Mouse (Mus musculus) kidney, adult 18-20 months (tissue): ENCODE data around the gene Fbxw10.

Experiments used
- DNase-seq: peaks from one replicate; pipeline ENCODE4 v3.0.0; 2021

Fbxw10 gene

DNA sequence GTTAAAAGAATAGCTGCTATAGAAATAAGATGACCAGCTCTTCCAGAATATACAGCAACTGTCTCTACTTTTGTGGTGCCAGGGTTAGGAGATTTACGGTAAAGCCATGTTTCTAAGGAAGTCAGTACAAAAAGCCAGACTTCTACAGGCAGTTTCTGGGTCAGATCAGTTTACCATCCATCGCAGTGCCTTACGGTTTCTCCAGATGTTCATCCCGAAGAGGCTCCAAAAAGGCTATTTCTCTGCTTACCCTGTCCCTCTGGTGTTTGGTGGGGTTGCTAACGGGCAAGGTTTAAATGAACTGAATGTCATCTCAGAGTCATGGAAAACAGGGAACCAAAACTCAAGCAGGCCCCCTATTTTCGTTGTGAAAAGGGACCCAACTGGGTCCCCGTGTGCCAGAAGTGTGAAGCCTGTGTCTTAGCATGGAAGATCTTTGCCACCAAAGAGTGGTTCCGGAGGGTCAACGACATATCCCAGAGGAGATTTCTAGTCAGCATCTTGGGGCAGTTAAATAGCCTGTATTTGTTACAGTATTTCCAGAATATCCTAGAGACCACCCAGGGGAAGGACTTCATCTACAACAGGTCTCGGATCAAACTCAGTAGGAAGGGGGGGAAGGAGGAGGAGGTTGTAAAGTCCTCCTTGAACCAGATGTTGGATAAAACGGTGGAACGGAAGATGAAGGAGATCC, at the start of gene Fbxw10:
Gene Fbxw10, plus strand, starts transcription at position 109 of the 694 bp plus-strand sequence.
- DNase-seq = peak; percentile 18

DNA sequence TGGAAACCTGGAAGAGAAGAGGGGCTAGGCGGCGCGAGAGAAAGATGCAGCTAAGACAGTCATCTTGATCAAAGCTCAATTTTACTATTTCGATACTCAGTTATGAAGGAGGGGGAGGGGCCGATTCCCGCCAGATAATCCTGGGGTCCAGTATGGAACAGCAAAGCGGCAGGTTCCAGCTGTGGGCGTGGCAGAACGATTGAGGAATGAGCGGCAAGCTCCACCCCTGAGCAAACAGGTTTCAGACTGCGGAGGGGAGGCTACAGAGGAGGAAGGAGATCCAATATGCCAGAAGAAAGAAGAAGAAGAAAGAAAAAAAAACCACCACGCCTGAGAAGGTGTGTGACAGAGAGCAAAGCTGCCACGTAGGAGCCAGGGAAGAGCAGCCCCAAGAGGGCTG, 42.8 kb upstream of the Fbxw10 start:
- DNase-seq = no peak

GRCm38 (mm10) chr11:62807965-62808364, 38.9 kb upstream of the Fbxw10 start:
- DNase-seq = no peak

DNA sequence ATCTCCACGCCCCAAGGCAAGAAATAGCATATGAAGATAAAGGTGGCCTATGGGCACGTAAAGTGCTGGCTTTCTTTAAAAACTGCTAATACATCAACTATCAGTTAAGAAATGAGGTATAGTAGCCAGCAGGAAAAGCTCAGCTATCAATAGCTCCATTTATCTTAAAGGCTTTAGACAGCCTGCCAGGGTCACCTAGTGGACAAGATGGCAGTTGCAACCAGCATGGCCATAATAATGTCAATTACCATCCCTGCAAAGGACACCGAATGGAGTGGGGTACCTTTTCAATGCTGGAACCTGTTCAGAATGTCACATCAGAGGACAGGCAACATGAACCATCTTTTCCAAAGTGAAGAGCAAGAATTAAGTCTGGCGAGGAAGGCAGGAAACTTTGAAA, 37.7 kb upstream of the Fbxw10 start:
- peak; percentile 25 for DNase-seq

DNA sequence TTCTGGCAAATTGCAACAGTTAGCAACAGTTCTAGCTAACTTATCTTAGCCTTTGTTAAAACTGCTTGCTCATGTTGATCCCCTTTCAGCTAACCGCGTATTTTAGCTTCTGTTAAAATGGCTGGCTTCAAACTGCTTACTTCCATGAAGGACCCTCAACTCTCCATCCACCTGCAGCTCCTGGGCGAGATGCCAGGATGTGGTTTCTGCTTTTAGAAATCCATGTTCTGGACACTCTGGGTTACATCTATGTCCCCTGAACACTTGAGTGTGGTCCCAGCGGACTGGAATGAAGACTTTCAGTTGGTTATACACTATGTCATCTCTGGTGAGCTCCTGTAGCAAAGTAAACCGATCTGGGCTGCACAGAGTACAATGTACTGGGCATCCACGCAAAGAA, 34.6 kb upstream of the Fbxw10 start:
- DNase-seq = no peak

DNA sequence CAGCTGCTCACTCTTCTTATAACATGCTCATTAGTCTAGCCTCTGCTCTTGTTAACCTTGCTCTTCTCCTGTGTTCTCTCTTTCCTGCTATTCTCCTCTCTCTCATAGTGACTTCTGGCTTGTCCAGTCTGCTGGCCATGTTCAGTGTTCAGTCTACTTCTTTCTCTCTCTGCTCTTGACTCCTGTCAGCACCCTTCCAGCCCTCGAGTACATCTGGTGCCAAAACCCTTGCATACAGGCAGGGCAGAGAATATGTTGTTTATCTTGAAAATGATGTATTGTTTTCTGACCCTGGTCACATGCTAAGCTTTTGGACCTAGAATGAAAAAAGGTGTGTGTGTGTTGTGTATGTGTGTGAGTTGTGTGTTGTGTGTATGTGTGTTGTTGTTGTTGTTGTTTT, 33.4 kb upstream of the Fbxw10 start:
- no peak for DNase-seq

- DNase-seq = peak; percentile 23
These were observed 32.8 kb upstream of the Fbxw10 start for GRCm38 (mm10) chr11:62813970-62814624.

- no peak for DNase-seq
These were observed 32.2 kb upstream of the Fbxw10 start for GRCm38 (mm10) chr11:62814625-62815024.

DNA sequence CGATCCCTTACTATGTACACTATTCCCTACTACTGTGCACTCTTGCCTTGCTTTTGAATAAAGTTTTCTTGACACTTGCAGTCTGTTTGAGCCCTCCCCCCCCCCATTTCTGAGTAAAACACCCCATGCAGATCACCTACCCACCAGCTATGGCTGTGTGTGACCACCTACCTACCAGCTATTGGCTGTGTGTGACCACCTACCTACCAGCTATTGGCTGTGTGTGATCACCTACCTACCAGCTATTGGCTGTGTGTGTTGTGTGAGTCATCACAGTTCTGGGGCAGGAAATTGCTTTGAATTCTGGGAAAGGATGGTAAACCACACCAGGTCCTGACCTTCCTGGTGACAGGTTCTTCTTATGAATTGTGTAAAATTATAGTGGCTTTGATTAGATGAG, 31.4 kb upstream of the Fbxw10 start:
- no peak for DNase-seq

DNA sequence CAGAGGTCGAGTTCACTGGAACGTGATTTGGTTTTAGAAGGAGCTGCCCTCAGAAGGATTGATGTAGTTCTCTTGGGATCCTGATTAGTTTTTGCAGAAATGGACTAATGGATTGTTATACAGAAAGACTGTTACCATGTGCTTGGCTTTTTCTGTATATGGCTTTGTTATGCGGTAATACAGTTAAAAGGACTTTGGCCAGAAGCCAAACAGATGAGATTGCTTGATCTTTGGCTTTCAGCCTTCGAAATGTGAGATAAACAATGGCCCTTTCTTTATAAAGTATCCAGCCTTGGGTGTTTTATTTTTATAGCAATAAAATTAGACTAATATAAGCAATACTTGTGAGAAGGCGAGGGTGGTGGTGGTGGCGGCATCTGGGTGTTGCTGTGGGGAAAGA, 30.3 kb upstream of the Fbxw10 start:
- DNase-seq = no peak

GRCm38 (mm10) chr11:62819059-62819686, 27.7 kb upstream of the Fbxw10 start:
- DNase-seq = no peak

DNA sequence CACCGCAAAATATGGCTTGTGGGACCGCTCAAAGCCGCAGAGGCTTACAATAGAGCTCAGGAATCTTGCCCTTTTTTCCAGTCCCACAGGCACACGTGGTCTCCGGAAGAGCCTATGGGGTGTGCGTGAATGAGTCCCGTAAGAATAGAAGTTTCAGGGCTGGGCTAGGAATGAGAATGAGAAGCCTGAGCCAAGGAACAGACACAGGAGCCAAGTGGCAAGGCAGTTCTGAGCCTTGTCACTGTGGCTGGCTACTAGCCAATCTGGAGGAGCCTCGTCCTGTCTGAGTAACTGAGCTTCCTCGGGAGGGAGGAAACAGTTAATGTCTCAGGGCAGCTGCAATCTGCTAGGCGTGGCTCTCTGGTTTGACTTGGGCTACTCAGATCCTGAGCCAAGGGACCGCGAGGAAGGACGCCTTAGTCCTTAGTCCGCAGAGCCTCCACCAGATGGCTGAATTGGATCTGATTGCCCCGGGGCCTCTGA, 26.8 kb upstream of the Fbxw10 start, which contains the start of gene Trim16:
Gene Trim16, plus strand, starts transcription at position 173 of the 483 bp plus-strand sequence.
- peak; percentile 72 for DNase-seq

DNA sequence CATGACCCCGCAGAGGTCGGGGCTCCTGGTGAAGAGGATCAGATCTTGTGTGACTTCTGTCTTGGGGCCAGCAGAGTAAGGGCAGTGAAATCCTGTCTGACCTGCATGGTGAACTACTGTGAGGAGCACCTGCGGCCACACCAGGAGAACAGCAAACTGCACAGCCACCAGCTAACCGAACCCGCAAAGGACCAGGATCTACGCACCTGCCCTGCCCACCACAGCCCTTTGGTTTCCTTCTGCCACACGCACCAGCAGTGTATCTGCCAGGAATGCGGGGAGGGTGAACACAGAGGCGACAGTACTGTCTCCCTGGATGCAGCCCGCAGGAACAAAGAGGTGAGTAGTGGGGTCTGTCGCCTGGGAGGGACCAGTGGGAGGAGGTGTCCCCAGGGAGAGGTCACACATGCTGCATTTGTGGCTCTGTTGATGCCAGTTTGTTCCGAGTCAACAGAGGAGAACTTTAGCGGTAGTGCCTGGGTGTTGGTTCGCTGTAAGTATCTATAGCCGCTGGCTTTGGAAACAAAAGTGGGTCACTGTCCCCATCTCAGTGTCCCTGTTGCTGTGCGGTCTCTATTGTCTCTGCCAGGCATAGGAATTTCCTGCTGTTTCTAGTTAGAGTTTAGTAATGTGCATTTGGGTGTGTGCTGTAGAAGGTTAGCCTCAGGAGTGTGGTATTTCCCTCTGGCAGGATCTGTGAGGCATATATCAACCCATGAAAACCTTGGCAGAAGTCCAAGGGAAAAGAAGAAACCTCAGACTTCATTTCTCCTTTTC, 26.0 kb upstream of the Fbxw10 start:
- peak; percentile 50 for DNase-seq

DNA sequence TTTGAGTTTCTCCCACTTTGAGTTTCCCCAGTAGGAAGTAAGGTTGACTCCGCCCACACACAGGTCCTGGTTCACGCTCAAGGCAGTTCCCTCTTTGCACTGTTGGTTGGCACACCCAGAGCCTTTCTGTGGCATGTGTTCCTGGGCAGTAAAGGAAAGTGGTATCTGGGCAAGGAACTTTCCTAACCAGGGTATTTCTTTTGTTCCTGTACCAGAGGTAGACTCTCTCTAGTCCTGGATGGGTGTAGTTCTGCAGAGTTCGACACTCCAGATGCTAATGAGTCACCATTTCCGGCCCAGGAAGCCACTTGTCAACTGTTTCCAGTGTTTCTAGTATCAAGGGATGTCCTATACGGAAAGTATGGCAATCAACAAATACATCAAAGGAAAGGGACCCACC, 25.0 kb upstream of the Fbxw10 start:
- peak; percentile 53 for DNase-seq

DNA sequence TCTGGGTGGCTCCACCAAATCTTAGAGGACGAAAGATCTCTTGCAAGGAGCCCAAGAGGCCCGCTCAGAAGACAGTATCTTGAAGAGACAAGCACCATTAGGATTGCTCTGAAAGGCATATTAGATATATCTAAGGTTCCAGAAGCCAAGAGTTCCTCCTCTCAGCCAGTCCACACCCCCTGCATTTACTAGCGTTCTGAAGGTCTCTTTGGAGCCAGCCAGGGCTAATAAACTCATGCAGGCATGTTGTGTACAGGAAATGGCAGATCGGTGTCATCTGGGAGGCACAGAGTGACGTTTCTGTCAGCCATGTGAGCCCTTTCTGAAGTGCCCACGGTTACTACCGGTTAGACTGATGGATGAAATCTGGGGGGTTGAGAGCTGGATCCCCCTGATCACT, 22.7 kb upstream of the Fbxw10 start:
- DNase-seq = no peak

GRCm38 (mm10) chr11:62825222-62826105, 21.4 kb upstream of the Fbxw10 start:
- DNase-seq = peak; percentile 17

DNA sequence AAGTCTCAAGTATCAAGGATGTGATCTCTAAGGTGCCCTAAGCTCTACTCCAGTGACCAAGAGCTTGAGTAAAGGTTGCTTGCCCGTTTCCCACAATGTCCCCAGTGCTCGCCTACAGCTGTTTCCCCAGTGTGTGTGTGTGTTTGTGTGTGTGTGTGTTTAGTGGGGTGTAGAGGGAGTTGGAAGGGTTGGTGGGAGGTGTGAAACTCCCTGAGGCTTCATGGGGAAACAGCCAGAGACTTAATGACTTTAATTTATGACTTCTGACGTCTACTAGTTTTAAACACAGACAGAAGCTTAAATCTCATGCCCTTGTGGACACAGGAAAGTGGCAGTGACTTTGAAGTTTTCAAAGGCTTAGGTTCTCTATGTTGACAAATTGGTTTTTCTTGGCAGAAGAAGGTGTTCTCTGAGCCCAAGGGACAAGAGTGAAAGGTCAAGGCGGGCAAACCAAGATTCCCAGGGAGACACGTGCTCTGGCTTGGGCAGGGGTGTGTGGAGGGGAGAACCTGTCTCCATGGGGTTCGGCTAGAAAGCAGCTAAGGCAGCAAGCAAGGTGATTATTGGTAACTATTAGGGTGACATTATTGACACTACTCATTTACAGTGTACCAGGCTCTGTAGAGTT, 20.6 kb upstream of the Fbxw10 start:
- DNase-seq = peak; percentile 63

DNA sequence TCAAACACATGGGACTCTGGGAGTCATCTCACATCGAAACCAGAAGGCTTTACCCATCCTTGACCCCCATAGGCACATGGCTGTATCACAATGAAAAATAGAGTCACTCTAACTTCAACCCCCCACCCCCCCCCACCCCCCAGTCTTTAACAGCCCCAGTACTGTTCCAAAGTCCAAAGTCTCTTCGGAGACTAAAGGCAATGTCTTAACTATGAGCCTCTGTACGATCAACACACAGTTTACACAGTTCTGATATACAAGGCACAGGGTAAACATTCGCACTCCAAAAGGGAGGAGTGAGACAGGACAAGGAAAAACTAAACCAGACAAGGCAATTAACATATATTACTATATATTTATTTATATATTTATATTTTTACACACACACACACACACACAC, 19.7 kb upstream of the Fbxw10 start:
- no peak for DNase-seq

DNA sequence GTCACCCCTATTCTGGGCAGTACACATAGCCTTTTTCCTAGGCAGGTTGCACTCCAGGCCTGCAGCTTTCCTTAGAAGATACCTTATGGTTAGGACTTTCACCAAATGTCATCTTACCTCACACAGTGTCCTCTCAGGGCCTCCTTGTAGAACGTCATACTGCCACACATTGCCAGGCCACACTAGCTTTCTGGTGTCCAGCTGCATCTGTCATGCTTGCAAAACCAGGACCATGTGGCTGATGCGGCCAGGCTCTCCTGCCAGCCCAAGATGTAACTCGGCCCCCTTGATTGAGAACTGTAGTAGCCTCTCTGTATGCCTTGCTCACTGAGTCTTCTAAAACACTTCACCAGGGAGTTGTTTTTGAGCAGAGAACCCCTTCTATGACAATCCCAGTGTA, 19.0 kb upstream of the Fbxw10 start:
- no peak for DNase-seq

DNA sequence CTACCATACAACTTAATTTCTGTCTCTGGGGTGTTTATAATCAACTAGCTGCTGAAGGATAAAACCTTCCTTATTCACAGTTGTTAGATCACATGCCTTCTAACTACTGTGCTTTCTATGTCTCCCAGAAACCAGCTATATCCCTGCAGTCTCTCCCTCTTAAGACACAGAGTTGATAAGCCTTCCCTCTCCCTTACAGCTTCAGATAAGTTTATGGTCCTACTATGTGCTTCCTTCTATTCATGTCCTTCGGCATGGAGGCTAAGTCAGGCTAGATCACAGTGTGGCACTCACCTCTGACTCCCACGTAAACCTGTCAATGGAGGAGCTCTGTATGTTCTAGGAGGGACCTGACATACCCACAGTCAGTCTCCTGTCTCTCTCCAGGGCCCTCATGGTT, 16.5 kb upstream of the Fbxw10 start:
- DNase-seq = no peak

GRCm38 (mm10) chr11:62831906-62832305, 15.0 kb upstream of the Fbxw10 start:
- no peak for DNase-seq

DNA sequence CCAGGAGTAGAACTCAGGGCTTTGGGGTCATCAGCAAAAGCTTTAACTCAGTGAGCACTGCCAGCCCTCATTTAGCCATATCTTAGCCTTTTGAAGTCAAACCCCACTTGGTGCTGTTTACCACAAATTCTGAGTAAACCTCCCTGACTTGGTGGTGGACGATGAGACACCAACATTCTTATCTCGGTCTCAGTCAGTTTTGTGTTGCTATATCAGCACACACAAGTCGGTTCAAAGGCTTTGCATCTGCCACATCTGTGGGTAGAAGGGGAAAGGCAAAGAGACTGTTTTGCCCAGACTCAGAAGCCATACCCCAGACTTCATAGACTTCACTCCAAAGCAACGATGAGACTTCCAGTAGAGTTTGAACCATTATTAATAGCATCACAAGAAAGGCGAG, 2.3 kb upstream of the Fbxw10 start:
- DNase-seq = no peak
